Mouse (Mus musculus) small intestine, adult 2 months (tissue): ENCODE measurements around the gene Trcg1.

Source experiments
- CTCF ChIP-seq: fragments of 200-500 bp; IDR thresholded peaks from 2 replicates; pipeline ENCODE4 v1.5.1; 2012; ENCODE audit warnings: low read depth, mild to moderate bottlenecking, control low read depth, inconsistent platforms, low read length, moderate library complexity, mixed read lengths; ENCODE audit not compliant: insufficient replicate concordance, insufficient read length; ENCODE audit errors: extremely low read depth
- POLR2A ChIP-seq: fragments of 200-500 bp; IDR thresholded peaks from 2 replicates; pipeline ENCODE4 v1.6.1; 2012; ENCODE audit warnings: low read depth, mild to moderate bottlenecking, control low read depth, inconsistent platforms, low read length, moderate library complexity

DNA sequence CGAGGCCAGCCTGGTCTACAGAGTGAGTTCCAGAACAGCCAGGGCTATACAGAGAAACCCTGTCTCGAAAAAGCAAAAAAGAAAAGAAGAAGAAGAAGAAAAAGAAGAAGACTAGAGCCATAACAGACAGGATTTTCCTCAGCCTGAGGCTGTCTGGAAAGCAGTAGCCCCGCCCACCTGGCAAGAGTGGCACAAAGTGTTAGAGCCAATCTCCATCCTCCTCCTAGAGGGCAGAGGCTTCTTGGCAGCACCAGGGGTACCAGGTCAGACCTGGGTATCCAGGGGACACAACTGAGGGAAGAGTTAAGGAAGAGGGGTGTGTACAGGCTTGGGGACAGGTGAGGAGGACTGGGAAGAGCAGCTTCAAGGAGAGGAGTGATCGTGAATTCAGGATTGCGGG, 1.3 kb downstream of the Trcg1 start:
- no peak for TF ChIP-seq CTCF
- TF ChIP-seq POLR2A = no peak
